Mouse (Mus musculus): ENCODE data around the gene Rnf7.
"Not testable (repeated sequence)": the region's sequence is repeated elsewhere in the genome, so short reads cannot be mapped to it uniquely, and the experiment has no call there.

The Rnf7 gene

GRCm38 (mm10) chr9:96478071-96478888 is at the start of gene Rnf7:
Gene Rnf7 (minus strand): TSS chr9:96478675.
- DNase-seq (ENCODE audit: low spot score), result peak; percentile 99

- DNase-seq (ENCODE audit: low spot score), result no peak
Measured at GRCm38 (mm10) chr9:96526011-96526410, 47.5 kb upstream of the Rnf7 start.

- DNase-seq (ENCODE audit: low spot score), result no peak
Measured at GRCm38 (mm10) chr9:96524972-96525506, 46.6 kb upstream of the Rnf7 start, which contains the start of gene Gm28729. Gene Gm28729 (minus strand): TSS chr9:96525264.

GRCm38 (mm10) chr9:96523148-96523547 is 44.7 kb upstream of the Rnf7 start:
- DNase-seq (ENCODE audit: low spot score), result no peak

- DNase-seq (ENCODE audit: low spot score), result not testable (repeated sequence)
Measured at GRCm38 (mm10) chr9:96521574-96521973, 43.1 kb upstream of the Rnf7 start.

GRCm38 (mm10) chr9:96517429-96517828 is 39.0 kb upstream of the Rnf7 start:
- no peak for DNase-seq (ENCODE audit: low spot score)

- DNase-seq (ENCODE audit: low spot score), result no peak
Measured at GRCm38 (mm10) chr9:96516806-96517205, 38.3 kb upstream of the Rnf7 start.

- DNase-seq (ENCODE audit: low spot score), result no peak
Measured at GRCm38 (mm10) chr9:96515737-96516136, 37.3 kb upstream of the Rnf7 start.

GRCm38 (mm10) chr9:96514278-96514677 is 35.8 kb upstream of the Rnf7 start:
- DNase-seq (ENCODE audit: low spot score), result no peak

- DNase-seq (ENCODE audit: low spot score), result peak; percentile 40
Measured at GRCm38 (mm10) chr9:96506011-96506498, 27.6 kb upstream of the Rnf7 start.

- DNase-seq (ENCODE audit: low spot score), result no peak
Measured at GRCm38 (mm10) chr9:96505156-96505555, 26.7 kb upstream of the Rnf7 start.

- DNase-seq (ENCODE audit: low spot score), result no peak
Measured at GRCm38 (mm10) chr9:96504116-96504895, 25.8 kb upstream of the Rnf7 start.

GRCm38 (mm10) chr9:96502856-96503610 is 24.6 kb upstream of the Rnf7 start:
- DNase-seq (ENCODE audit: low spot score), result no peak

- no peak for DNase-seq (ENCODE audit: low spot score)
Measured at GRCm38 (mm10) chr9:96501217-96501616, 22.7 kb upstream of the Rnf7 start.

- no peak for DNase-seq (ENCODE audit: low spot score)
Measured at GRCm38 (mm10) chr9:96493212-96493611, 14.7 kb upstream of the Rnf7 start.

GRCm38 (mm10) chr9:96491810-96492209 is 13.3 kb upstream of the Rnf7 start:
- DNase-seq (ENCODE audit: low spot score), result peak; percentile 15

GRCm38 (mm10) chr9:96487869-96488268 is 9.4 kb upstream of the Rnf7 start:
- not testable (repeated sequence) for DNase-seq (ENCODE audit: low spot score)

- no peak for DNase-seq (ENCODE audit: low spot score)
Measured at GRCm38 (mm10) chr9:96483648-96484047, 5.2 kb upstream of the Rnf7 start.

GRCm38 (mm10) chr9:96483028-96483427 is 4.6 kb upstream of the Rnf7 start:
- no peak for DNase-seq (ENCODE audit: low spot score)

- no peak for DNase-seq (ENCODE audit: low spot score)
Measured at GRCm38 (mm10) chr9:96472356-96472755, 6.1 kb downstream of the Rnf7 start.

GRCm38 (mm10) chr9:96471681-96472080 is 6.8 kb downstream of the Rnf7 start:
- DNase-seq (ENCODE audit: low spot score), result peak; percentile 37

Measured in layer of hippocampus, adult 11-12 months (tissue).